Mouse (Mus musculus) hindbrain, embryonic 11.5 days (tissue): Measurements from ENCODE around the gene Ube2j1. TPM values are rescaled to one million over a fixed set of nuclear protein-coding genes. Genes with fewer than 3 reads are reported as not detected.

Source experiments
- polyA plus RNA-seq: library from polyadenylated mRNA; unstranded; fragments of >200 nt; fragmentation: Nextera tagmentation; extraction: Ambion mirVana; gene quantifications from 2 replicates; pipeline ENCODE4 v1.2.1, GENCODE M21; 2014

Gene Ube2j1
- polyA plus RNA-seq, 1 experiment from 2014 or later = 50.4 TPM

Other genes with a start within 250 kb of the Ube2j1 start
- gene Lyrm2, start 231.2 kb upstream of the Ube2j1 start, polyA plus RNA-seq = 154 and 162 TPM in 2 replicates
- 22.4 and 27.4 TPM in 2 replicates for gene Ankrd6, start 80.6 kb upstream of the Ube2j1 start, polyA plus RNA-seq
- 36.6 and 53.5 TPM in 2 replicates for gene Rragd, start 48.4 kb upstream of the Ube2j1 start, polyA plus RNA-seq
- gene Gabrr2, start 31.6 kb downstream of the Ube2j1 start, polyA plus RNA-seq = 0.39 TPM in 1 of 2 replicates, not detected in the other
- not detected in 2 replicates for gene Gabrr1, start 101.1 kb downstream of the Ube2j1 start, polyA plus RNA-seq
- 0.54 and 1.2 TPM in 2 replicates for gene Pm20d2, start 158.3 kb downstream of the Ube2j1 start, polyA plus RNA-seq
- 10.4 and 12.9 TPM in 2 replicates for gene Srsf12, start 177.6 kb downstream of the Ube2j1 start, polyA plus RNA-seq